Mouse (Mus musculus): ENCODE data around the gene Fas. TPM values are rescaled to one million over a fixed set of nuclear protein-coding genes. Genes with fewer than 3 reads are reported as not detected.

Gene Fas
- polyA plus RNA-seq, 1 experiment from 2014 or later = 21.0 TPM

DNA sequence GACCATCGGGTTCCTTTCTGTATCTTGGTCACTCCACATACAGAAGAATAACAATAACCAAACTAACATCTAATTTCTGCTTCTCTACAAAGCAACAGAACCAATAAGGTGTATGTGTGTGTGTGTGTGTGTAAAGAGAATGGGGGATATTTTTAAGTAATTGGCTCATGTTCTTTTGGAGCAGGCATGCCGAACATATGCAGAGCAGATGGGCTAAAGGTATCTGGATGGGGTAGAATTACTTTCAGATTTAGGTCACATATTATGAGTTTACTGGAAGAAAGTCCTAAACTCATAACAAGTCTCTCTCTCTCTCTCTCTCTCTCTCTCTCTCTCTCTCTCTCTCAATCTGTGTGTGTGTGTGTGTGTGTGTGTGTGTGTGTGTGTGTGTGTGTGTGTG is 54.2 kb downstream of the Fas start:
- peaks cover 33% of the 10 kb centered on the region for H3K27me3 ChIP-seq
- DNase-seq (ENCODE audit: low read depth, low spot score) = no peak
- no peak for ATAC-seq
- CTCF ChIA-PET = no interaction called here
- POLR2A ChIA-PET = no interaction called here
- in situ Hi-C loops (cut with MboI; ENCODE audit: low pct_unique_long_range_greater_than_20kb) = no loop called here
- no peak for TF ChIP-seq CTCF (IDR thresholded peaks at IDR 0.05)

DNA sequence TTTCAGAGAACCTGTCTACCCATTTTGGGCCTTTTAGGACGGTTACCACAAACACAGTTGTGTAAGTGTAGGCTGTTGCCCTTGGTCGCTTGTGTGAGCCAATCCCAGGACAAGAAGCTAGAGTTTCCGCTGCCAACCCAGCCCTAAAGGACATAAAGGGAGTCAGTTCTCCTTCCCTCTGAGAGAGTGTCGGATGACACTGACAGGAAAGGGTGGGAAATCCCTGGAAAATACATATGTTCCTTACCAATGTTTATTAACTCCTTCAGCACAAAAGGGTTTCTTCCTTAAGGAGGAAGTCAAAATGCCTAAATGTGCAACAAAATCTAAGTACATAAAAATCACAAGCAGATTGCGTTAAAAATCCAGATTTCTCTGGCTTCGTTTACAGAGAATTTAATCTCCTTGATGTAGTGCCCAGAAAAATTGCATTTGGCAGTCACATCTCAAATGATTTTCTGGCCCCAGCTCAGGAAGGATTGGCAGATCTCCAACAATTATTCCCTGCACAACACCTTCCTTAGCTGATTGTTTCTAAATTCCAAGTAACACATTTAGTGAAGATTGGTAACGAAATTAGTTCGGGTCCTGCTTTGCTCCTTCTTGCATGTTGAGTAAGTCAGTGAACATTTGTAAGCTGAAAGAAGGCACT is 55.3 kb downstream of the Fas start:
- TF ChIP-seq CTCF (IDR thresholded peaks at IDR 0.05) = no peak
- ChIA-PET CTCF (interaction anchor here (1.4 kb wide), 1 partner anchor 9 kb away, joined by 4 read pairs; no protein-coding TSS in a partner anchor), POLR2A (no interaction called here)
- H3K27me3 ChIP-seq = peaks cover 35% of the 10 kb centered on the region
- DNase-seq (ENCODE audit: low read depth, low spot score) = no peak
- in situ Hi-C loops (cut with MboI; ENCODE audit: low pct_unique_long_range_greater_than_20kb) = no loop called here
- ATAC-seq = no peak

DNA sequence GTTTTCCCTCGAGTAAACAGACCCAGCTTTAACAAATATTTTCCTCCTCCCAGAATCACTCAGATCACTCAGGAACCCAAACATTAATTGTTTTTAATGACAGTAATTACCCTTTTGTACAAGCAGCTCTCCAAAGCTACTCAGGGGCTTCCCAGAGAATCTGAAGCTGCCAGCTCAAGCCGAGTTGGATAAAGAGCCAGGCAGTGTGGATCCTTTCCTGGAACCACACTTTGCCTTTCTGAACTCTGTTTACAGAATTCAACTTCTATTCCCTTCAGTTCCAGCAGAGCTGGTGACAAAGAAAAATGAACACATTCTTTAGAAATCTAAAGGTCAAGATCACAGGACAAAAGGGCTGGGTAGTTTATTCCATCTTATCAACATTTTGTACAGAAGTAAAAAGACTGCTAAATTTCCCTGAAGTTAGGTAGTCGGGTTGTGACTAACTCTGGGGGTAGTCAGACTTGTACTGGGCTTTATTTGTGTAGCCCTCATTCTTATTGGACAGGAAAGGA is 62.9 kb downstream of the Fas start:
- ATAC-seq (no peak), DNase-seq (ENCODE audit: low read depth, low spot score) (no peak)
- in situ Hi-C loops (cut with MboI; ENCODE audit: low pct_unique_long_range_greater_than_20kb) = no loop called here
- CTCF ChIA-PET = interaction anchor here (0.8 to 1.1 kb wide), 2 partner anchors 14 to 22 kb away, joined by 3 to 4 read pairs; no protein-coding TSS in a partner anchor
- POLR2A ChIA-PET = no interaction called here
- H3K27me3 ChIP-seq = peaks cover 39% of the 10 kb centered on the region
- TF ChIP-seq CTCF (IDR thresholded peaks at IDR 0.05) = no peak

DNA sequence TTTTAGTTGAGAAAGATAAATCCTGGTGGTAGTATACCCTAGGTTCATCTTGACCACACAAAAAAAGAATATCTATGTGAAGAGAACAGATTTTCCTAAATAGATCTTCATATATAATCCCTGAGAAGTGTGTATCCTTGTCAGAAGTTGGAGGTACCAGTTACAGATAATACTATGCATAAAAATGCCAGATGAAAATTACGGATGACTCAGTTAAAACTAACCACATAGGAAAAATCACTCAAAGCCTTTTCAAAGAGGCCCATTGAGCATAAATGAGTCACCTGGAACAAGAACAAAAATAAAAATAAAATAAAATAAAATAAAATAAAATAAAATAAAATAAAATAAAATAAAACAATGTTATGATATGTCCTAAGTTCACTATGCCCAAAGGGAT is 72.2 kb downstream of the Fas start:
- TF ChIP-seq CTCF (IDR thresholded peaks at IDR 0.05) = no peak
- DNase-seq (ENCODE audit: low read depth, low spot score) = no peak
- peaks cover 25% of the 10 kb centered on the region for H3K27me3 ChIP-seq
- in situ Hi-C loops (cut with MboI; ENCODE audit: low pct_unique_long_range_greater_than_20kb) = no loop called here
- ChIA-PET POLR2A (no interaction called here), CTCF (interaction anchor here (1.4 kb wide), 1 partner anchor 11 kb away, joined by 3 read pairs; no protein-coding TSS in a partner anchor)
- ATAC-seq = no peak

DNA sequence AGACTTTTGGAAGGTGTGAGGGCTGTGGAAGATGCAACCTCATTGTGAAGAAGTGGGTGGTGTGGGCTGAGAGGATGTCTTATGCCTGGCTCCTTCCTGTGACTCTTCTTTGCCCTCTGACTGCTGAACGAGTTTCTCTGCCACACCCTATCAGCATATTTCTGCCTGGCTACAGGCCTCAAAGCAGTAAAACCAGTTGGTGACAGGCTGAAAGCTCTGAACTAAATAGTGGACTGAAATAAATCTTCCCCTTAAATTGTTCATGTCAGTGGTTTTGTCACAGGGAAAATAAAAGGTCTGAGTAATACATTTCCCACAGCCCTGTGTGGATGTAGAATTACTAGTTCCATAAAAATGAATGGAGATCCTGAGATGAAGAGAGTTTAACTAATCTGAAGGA is 79.1 kb downstream of the Fas start:
- no peak for TF ChIP-seq CTCF (IDR thresholded peaks at IDR 0.05)
- ChIA-PET POLR2A (no interaction called here), CTCF (interaction anchor here (1.7 kb wide), 1 partner anchor 15 kb away, joined by 4 read pairs; no protein-coding TSS in a partner anchor)
- DNase-seq (ENCODE audit: low read depth, low spot score) = no peak
- in situ Hi-C loops (cut with MboI; ENCODE audit: low pct_unique_long_range_greater_than_20kb) = no loop called here
- ATAC-seq = no peak
- peaks cover 22% of the 10 kb centered on the region for H3K27me3 ChIP-seq

DNA sequence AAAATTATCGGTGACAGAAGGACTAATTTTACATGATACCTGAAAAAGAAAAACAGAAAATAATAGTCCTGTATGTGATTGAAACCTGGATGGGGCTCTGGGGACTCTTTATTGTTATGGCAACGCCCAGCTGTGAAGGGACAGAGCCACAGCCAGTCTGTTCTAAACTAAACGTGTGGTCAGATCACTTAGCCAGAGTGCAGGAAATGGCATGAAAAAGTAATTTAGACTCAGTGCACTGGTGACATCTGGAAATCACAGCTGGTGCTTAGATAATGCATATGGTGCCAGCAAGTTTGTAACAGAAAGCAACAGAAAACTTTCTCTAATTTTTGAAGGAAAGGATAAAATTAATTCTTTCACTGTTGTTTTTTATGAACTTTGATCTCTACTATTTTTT is 79.9 kb downstream of the Fas start:
- in situ Hi-C loops (cut with MboI; ENCODE audit: low pct_unique_long_range_greater_than_20kb) = no loop called here
- CTCF ChIA-PET = no interaction called here
- DNase-seq (ENCODE audit: low read depth, low spot score) = no peak
- POLR2A ChIA-PET = no interaction called here
- H3K27me3 ChIP-seq = peaks cover 29% of the 10 kb centered on the region
- TF ChIP-seq CTCF (IDR thresholded peaks at IDR 0.05) = no peak
- no peak for ATAC-seq

Other genes starting within 250 kb of the Fas start
- gene Lipn, start 223.3 kb upstream of the Fas start, polyA plus RNA-seq (2021) = not detected
- gene Lipm, start 189.7 kb upstream of the Fas start, polyA plus RNA-seq (2021) = not detected
- gene Ankrd22, start 124.6 kb upstream of the Fas start, polyA plus RNA-seq (2021) = 0.05 TPM
- 21.6 TPM for gene Stambpl1, start 98.4 kb upstream of the Fas start, polyA plus RNA-seq (2021)
- 787 TPM for gene Acta2, start 35.1 kb upstream of the Fas start, polyA plus RNA-seq (2021)
- not detected for gene Ch25h, start 184.5 kb downstream of the Fas start, polyA plus RNA-seq (2021)
- 85.1 TPM for gene Lipa, start 236.8 kb downstream of the Fas start, polyA plus RNA-seq (2021)

Data from Patski (cell line).